Mouse (Mus musculus) ovary, adult 18-20 months (tissue): ENCODE results near the gene 1700122O11Rik.
A peak's percentile ranks its signal among the peaks of the same experiment; 100 is the strongest.

ENCODE experiments used
- DNase-seq: peaks from one replicate; pipeline ENCODE4 v3.0.0; 2022; ENCODE audit warnings: low spot score, mixed read lengths

1700122O11Rik gene

GRCm38 (mm10) chr17:48027677-48028076 lies 10.4 kb downstream of the 1700122O11Rik start:
- no peak for DNase-seq

GRCm38 (mm10) chr17:48027019-48027418 lies 11.1 kb downstream of the 1700122O11Rik start:
- no peak for DNase-seq

DNA sequence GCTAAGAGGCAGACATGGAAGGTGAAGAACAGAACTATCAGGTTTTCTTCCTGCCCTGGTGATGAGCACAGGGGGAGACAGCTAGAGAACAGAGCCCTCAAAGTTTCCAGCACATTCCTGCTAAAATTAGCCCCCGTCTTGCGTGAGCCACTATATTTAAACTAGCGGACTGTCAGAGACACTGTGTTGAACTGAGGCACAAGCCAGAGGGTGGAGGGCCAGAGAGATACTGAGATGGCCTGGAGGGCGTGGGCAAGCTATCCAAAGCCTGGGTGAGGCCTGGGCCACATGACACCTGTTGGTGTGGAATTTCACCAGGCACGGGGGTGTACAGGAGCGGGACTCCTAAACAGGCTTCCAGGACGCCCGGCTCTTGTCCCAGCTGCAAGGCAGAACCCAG lies 14.0 kb downstream of the 1700122O11Rik start:
- DNase-seq, result no peak

DNA sequence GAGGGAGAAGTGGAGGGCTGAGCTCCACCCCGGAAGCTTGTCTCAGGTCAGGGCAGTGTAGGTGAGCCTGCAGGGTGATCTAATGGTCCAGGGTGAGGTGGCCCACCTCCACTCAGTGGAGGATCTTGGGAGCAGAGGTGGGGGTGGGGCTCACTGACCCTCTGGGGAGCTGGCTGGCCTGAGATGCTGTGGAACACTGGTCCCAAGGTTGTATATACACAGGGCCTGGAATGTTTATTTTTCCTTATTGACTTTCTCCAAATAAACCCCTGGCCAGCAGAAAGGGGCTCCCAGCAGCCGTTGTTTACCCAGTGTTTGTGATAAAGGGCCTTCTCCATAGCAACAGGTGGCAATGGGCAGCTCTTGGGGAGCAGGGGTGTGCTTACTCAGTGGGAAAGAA lies 18.5 kb downstream of the 1700122O11Rik start:
- no peak for DNase-seq

DNA sequence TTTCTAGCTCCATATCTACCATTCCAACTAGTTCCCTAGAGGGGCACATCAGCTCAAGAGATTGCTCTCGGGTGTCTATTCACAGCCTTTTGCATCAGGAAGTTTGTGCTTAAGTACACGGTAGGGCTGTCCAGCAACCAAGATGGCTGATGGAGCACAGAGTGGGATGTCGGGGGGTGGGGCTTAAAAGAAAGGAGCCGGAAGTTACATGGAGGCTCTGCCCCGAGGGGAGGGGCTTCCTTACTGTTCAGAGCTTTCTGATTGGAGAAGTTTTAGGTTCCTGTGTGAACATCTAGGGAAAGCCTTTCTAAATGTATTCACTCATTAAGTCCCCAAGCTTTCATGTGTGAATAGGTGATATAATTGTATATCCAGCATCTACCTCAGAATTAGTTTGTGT lies 21.5 kb downstream of the 1700122O11Rik start:
- DNase-seq, result no peak

DNA sequence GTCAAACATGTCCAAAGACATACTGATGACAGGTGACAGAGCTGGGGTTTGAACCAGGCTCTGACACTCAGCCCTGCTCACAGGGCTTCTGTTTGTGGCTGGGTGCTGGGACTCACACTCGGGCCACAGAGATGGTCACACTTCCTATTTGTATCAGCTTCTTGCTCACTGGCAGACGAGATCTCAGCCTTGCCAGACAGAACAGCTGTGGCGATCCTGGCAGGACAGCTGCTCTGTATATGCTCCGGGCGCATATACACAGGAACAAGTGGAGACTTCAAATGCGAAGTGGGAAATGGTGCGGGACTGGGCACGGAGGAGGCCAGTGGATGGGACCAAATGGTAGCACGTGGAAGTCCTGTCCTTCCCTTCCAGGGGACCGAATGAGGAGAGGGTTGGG lies 25.5 kb downstream of the 1700122O11Rik start:
- DNase-seq, result no peak

GRCm38 (mm10) chr17:48011105-48011504 lies 27.0 kb downstream of the 1700122O11Rik start:
- no peak for DNase-seq

- no peak for DNase-seq
Measured at GRCm38 (mm10) chr17:48010283-48010682, 27.8 kb downstream of the 1700122O11Rik start.

GRCm38 (mm10) chr17:48005816-48006215 lies 32.3 kb downstream of the 1700122O11Rik start:
- DNase-seq, result no peak

- peak; percentile 63 for DNase-seq
Measured at GRCm38 (mm10) chr17:48005091-48005490, 33.0 kb downstream of the 1700122O11Rik start.

DNA sequence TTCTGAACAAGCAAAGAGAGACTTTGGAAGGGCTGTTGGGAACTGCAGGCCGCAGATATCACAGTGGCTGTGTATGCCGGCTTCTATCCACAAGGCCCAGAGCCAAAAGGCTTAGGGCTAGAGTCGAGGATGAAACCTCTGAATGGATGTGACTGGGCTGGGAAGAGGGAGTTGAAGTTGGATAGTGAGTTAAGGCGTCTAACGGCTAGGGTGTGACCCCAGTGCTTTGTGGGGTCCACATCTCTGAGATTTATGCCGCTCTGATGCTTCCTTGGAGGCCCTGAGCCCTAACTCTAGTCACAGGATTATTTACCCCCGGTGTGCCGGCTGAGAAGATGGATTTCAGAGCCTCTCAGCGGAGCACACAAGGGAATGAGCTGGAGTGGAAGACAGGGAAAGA lies 33.5 kb downstream of the 1700122O11Rik start:
- DNase-seq, result no peak

GRCm38 (mm10) chr17:48002486-48002885 lies 35.6 kb downstream of the 1700122O11Rik start:
- DNase-seq, result no peak

- DNase-seq, result peak; percentile 43
Measured at GRCm38 (mm10) chr17:48001586-48002361, 36.3 kb downstream of the 1700122O11Rik start.

DNA sequence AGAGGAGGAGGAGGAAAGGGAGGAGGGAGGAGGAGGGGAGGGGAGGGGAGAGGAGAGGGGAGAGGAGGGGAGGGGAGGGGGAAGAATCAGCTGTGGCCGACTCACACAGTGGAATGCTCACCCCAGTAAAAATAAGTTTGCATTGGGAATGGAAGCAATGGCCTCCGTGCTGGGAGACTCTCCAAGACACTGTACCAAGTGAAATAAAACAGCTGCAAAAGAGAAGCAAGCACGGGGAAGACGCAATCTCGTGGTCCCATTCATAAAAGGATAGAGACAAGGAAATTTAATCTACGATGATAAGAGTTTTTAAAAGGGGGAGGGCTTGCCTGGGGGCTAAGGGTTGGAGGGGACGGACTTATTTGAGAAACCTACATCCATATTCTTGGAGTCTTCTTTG lies 36.9 kb downstream of the 1700122O11Rik start:
- DNase-seq, result no peak

GRCm38 (mm10) chr17:47999812-48000211 lies 38.3 kb downstream of the 1700122O11Rik start:
- DNase-seq, result no peak

DNA sequence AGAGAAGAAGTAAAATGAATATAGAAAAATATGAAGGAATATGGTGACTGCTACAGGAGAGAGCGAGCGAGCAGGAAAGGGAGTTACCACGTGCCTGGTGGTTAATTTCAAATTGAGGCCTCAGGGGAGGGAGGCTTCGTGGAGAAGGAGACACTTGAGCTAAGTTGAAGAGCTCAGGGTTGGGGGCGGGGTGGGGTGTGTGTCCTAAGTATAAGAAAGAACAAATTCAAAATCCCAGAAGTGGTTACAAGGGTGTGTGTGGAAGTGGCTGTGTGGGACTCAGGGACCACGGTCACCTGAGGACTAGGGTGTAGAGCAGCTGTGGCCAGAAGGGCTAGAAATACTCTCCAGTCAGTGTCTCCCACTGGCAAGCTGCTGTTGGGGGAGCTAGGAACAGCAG lies 38.7 kb downstream of the 1700122O11Rik start:
- no peak for DNase-seq

DNA sequence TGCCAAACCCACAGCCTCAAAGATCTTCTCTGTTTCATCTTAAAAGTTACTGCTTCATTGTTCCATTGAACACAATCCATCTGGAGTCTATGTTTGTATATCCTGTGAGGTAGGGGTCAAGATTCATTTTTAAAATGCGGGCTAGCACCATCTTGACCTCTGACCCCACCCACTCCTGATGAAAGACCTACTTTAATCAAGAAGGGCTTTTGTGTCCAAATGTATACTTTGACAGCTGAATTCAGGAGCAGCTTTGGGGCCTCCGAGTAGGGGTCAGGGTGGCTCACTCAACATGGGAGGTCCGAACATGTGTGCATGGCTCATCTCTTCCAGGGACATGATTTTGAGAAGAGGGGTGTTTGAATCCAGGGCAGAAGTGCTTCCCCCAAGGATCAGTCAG lies 40.3 kb downstream of the 1700122O11Rik start:
- no peak for DNase-seq

DNA sequence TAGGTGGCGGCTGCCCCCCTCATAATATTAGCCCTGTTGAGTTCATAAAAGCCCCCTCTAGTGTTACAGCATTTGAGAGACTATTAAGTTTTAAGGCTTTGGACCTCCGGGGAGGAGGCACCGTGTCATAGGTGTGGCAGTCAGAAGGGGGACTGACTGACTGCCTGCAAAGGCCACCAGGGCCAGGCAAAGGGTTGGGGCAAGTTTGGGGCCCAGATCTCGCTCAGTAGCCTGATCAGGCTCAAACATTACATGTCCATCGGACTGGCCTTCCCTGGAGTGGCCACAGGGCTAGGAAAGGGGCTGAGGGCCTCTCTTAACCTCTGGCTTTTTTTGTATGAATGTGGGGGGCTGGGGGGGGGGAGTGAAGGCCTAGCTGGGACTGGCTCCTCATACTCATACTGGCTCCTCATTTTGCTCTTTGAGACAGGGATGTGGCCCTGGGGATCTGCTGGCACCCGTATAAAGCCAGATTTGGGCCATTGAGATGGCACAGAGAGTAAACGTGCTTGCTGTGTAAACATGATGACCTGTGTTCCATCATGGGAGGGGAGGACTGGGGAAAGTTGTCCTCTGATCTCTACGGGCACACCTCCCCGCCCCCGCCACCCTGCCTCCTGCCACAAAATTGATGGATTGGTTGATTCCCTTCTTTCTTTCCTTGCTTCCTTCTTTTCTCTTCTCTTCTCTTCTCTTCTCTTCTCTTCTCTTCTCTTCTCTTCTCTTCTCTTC lies 47.5 kb downstream of the 1700122O11Rik start:
- DNase-seq, result no peak

DNA sequence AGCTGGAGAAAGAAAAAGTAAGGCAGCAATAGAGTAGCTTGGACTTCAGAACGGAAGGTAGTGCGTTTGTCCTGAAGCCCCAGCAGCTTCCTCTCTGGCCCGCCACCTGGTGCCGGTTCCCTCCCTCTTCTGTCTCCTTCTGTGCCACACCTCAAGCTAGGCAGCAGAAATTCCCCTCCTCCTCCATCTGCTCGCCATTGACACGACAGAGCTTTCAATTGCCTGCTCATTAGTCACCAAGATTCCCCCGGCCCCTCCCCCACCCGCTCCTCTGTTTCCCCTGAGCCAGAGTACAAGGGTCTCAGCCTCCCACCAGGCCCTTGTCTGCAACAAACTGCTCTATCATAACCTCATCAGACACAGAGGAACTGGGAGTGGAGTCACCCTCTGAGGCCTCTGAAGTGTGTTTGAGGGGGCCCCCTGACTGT lies 48.1 kb downstream of the 1700122O11Rik start:
- DNase-seq, result no peak

GRCm38 (mm10) chr17:47988811-47989210 lies 49.3 kb downstream of the 1700122O11Rik start:
- no peak for DNase-seq

- no peak for DNase-seq
Measured at GRCm38 (mm10) chr17:47988074-47988473, 50.0 kb downstream of the 1700122O11Rik start.
